Mouse (Mus musculus) heart, adult 8-10 months (tissue): ENCODE results near the gene Arid5b. TPM values are rescaled to one million over a fixed set of nuclear protein-coding genes. Genes with fewer than 3 reads are reported as not detected.
A peak's percentile ranks its signal among the peaks of the same experiment; 100 is the strongest.
"Not testable (repeated sequence)": the region's sequence is repeated elsewhere in the genome, so short reads cannot be mapped to it uniquely, and the experiment has no call there.

Experiments used
- DNase-seq: peaks from one replicate; pipeline ENCODE4 v3.0.0; 2022; ENCODE audit warnings: low spot score
- total RNA-seq, 4 experiments: library from RNA; stranded (reverse); gene quantifications; 2 replicates each; pipeline ENCODE4 v1.2.4; 2022

Gene Arid5b
- total RNA-seq, 4 experiments from 2014 or later = 17.7 to 25.4 (median 18.5) TPM

- no peak for DNase-seq
Observed at GRCm38 (mm10) chr10:68113645-68114044, 164.9 kb downstream of the Arid5b start.

GRCm38 (mm10) chr10:68112983-68113382, 165.6 kb downstream of the Arid5b start:
- DNase-seq = no peak

DNA sequence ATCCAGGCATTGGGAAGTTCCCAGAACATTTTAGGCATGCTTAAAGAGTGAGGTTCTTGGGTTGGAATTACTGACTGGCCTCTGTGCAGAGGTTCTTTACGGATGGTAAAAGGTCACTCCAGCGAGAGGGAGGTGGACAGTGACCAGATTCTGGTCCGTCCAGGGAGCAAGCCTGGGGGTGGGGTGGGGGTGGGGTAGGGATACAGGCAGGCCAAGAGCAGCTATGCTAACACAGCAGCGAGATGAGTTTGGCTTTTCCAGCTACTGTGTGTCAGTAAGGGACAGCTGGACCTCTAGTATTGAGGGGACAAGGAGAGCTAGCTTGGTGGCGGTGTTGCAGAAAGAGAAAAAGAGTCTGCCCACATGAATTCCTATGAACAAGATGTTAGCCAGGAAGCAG, 167.9 kb downstream of the Arid5b start:
- DNase-seq = no peak

- no peak for DNase-seq
Observed at GRCm38 (mm10) chr10:68110182-68110581, 168.4 kb downstream of the Arid5b start.

DNA sequence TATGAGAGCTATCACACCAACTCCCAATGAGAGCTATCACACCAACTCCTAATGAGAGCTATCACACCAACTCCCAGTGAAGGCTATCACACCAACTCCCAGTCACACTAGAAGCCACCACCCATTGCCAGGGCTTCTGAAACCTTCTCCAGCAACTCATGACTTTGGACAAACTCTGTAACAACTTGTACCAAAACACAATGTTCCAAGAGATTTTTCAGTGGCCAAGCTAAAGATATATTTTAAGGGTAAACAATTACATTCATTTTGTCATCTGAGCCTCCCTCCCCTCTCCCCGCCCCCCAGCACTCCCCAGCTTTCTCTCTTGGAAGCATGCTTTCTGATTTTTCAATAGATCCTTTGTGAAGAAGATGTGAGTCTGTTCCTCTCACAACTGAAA, 168.9 kb downstream of the Arid5b start:
- DNase-seq = no peak

- no peak for DNase-seq
Observed at GRCm38 (mm10) chr10:68107716-68108115, 170.8 kb downstream of the Arid5b start.

DNA sequence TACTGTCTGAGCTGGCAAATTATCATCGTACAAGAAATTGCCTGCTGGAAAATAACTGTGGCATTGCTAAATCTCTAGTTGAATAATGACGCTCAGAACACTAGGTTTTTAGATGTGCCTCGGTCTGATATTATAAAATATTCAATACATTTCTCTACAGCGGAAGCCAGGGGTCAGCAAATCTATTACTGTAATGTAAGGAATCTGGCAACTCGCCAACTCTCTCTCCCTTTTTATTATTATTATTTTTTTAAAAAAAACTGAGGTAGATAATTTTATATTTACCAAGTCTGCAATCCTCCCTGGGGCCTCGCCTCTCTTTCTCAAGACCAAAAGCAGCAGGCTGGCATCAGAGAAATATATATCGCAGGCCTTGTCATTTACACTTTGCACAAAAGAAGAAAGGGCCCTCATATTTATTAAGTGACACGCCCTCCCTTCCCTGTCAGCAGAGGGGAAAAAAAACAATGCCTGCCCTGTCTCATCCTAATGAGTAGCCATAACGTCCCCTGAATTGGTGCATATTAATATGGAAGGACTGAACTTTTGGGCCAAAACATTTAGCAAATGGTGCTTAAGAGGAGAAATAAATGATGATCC, 172.1 kb downstream of the Arid5b start:
- no peak for DNase-seq

GRCm38 (mm10) chr10:68104881-68105781, 173.4 kb downstream of the Arid5b start:
- DNase-seq = no peak

DNA sequence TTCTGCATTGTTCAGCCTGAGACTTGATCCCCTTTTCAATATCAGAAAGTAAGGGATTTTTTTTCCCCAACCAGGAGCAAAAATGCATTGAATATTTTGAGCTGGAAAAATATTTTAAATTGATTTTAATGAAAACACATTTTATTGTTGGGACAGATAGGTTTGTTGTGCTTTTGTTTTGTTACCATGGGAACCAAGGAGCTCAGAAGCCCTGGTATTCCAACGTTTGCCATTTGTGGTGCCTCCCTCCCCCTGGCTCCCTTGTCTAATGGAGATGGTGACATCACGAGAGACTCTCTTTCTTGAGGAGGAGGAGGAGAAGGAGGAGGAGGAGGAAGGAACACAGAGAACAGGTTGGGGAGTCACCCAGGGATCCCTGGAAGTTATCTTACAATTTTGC, 174.1 kb downstream of the Arid5b start:
- DNase-seq = no peak

DNA sequence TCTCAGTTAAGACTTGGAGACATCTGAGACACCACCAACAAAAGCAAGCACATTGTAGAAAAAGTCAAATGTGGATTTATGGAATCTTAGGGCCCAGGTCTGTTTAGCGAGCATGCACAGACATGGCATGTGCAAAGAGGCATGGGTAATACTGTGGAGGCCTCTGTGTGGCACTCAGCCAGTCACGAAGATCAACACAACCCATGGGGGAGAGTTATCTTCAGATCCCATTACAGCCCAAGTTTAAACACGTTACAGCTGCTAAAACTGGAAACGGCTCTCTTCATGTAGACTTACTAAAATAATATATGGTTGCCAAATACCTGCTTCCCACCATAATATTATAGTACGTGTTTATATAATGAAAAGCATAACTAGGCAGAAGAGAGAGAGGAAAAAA, 174.6 kb downstream of the Arid5b start:
- DNase-seq = no peak

GRCm38 (mm10) chr10:68103078-68103855, 175.3 kb downstream of the Arid5b start:
- DNase-seq = no peak

DNA sequence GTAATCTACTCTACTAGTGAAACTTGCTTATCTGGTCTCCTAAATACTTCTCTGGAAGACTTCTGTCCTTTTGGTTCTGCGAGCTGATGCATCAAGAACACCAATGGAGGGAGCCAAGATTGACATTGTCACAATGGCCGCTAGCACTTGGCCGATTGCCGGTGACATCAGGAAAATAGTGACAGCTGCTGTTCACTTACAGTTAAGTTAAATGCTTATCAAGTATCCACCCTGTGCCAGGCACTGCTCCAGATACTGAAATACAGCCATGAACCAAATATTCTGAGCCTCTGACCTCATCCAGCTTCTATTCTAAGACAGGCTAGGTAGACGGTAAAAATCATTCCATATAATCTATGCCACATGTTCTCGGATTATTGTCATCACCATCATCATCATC, 176.0 kb downstream of the Arid5b start:
- DNase-seq = peak; percentile 84

- DNase-seq = no peak
Observed at GRCm38 (mm10) chr10:68101251-68101650, 177.3 kb downstream of the Arid5b start.

DNA sequence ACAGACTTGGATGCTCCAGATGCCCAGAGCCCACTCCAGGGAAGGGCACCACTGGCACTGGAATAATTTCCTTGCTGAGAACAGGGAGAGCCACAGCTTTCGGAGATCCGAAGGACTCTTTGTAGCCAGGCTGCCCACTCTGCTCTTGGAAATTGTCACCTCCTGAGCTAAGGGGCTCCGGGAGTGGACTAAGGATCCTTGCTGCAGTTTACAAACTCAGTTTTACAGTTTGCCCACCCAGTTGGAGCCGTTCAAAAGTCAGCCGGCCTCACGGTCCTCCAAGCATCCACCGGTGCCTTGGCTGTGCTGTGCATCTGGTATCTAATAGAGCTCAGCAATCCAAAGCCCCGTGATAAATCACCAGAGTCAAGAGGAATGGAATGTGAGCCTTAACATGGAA, 178.0 kb downstream of the Arid5b start:
- no peak for DNase-seq

DNA sequence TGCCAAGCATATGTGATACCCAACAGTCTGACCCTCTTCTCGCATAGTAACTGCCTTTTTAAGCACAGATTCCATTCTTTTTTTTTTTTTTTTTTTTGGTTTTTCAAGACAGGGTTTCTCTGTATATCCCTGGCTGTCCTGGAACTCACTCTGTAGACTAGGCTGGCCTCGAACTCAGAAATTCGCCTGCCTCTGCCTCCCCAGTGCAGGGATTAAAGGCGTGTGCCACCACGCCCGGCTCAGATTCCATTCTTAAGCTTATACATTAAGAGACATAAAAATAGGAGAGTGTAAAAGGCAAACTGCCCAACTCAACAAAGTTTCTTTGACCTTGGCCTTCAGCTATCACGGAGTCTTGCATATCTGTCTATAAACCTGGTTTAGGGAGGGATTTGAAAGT, 178.7 kb downstream of the Arid5b start:
- not testable (repeated sequence) for DNase-seq

DNA sequence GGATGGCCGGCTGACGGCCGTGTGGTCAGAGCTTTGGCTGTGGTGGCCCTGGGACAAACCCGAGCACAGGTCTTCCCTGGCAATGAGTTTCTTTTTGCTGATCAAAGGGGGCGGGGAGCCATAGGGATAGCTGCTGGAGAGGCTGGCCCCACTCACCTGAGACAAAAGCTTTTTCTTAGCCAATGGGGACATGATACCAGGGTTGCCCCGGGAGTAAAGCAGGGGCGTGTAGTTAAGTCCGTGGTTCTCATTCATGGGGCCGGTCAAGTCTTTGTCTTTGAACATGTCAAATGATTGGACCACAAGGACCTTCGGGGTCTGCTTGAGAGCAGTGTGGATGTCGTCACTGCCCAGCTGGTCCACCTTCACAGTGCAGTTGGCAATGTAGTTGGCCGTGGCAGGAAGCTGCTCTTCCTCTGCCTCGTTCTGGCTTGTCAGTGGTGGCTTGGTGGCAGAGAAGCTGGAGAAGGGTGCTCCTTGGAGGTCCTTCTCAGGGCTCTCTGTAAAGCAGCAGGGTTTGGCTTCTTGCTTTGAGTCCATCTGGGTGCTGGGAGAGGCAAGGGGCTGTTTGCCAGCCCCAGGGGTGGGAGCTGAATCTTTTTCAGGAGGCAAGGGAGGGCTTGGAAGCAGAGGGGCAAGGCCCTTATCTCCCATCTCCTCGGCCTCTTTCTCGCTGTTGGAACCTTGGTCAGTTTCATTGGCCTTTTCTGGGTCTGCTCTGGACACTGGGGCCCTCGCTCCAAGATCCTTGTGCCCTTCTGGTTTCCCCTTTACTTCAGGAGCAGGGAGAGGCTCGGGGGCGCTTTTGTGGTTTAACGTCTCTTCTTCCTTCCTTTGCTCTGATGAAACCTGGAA, 180.5 kb downstream of the Arid5b start:
- DNase-seq = no peak

DNA sequence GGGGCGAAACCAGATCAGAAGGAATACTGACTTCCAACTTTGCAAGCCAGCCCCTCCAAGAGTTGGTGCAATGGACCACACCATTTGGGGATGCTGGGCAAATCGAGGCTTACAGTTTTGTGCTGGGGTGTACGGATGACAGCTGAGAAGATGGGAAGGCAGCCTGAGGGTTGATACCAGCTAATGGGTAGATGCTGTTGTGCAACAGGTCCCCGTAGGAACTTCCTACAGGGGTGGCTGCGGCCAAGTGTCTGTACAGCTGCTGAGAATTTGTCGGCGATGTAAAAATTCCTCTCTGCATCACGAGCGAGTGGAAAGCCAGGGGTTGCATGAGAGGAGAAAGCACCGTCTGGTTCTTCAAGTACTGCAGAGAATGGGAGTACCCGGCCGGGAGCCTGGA, 182.1 kb downstream of the Arid5b start:
- DNase-seq = no peak

GRCm38 (mm10) chr10:68095136-68095535, 183.4 kb downstream of the Arid5b start:
- DNase-seq = no peak

- DNase-seq = no peak
Observed at GRCm38 (mm10) chr10:68093496-68093895, 185.0 kb downstream of the Arid5b start.

- no peak for DNase-seq
Observed at GRCm38 (mm10) chr10:68091840-68092239, 186.7 kb downstream of the Arid5b start.

DNA sequence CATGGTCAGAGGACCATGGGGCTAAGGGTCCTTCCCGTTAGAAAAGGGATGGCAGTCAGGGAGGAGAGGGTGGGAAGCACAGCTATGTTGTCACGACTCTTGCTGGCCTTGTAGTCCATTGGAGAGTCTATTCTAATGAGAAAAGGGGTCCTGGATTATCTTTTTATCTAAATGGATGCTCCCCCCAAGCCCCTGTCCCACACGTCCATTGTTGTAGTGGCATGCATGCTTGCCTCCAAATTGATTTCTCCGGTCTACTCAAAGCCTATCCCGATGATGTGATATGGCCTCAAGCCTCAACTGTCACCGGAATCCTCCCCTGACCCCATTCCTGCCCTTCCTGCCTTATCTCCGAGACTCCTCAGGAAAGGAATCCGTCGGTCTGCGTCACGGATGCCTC, 187.5 kb downstream of the Arid5b start:
- no peak for DNase-seq
